Mouse (Mus musculus) adrenal gland, adult 2 months (tissue): ENCODE measurements around the gene Uggt1. TPM values are rescaled to one million over a fixed set of nuclear protein-coding genes. Genes with fewer than 3 reads are reported as not detected.

Experiments used
- DNase-seq: peaks from one replicate; pipeline ENCODE4 v3.0.0; 2021
- long read RNA-seq: library from polyadenylated mRNA; stranded (forward); transcript quantifications from one replicate; pipeline ENCODE4 v2.0.0, GENCODE M21; 2021
- polyA plus RNA-seq: library from polyadenylated mRNA; depleted of rRNA; stranded (reverse); fragments of >200 nt; gene quantifications from 2 replicates; pipeline ENCODE4 v1.2.3, GENCODE M21; 2012; rRNA removed
- total RNA-seq, 2 experiments: library from RNA; stranded (reverse); gene quantifications; 2 replicates each; pipeline ENCODE4 v1.2.3; 2021

The Uggt1 gene
- total RNA-seq (10 to 100 TPM; 39.4 to 48.5 TPM), polyA plus RNA-seq (7.6 and 9.9 TPM in 2 replicates)
- long read RNA-seq, full-length matches to known transcripts, result 4 of 8 reads
- long read RNA-seq, partial matches to known transcripts, result 1 of 8 reads
- long read RNA-seq, other reads (novel, unspliced or antisense), result 3 of 8 reads

GRCm38 (mm10) chr1:36244058-36244827 is at the start of gene Uggt1:
TSS of gene Uggt1 (minus strand) at chr1:36244720.
- peak; percentile 95 for DNase-seq

GRCm38 (mm10) chr1:36293470-36293869 is 49.0 kb upstream of the Uggt1 start:
- no peak for DNase-seq

DNA sequence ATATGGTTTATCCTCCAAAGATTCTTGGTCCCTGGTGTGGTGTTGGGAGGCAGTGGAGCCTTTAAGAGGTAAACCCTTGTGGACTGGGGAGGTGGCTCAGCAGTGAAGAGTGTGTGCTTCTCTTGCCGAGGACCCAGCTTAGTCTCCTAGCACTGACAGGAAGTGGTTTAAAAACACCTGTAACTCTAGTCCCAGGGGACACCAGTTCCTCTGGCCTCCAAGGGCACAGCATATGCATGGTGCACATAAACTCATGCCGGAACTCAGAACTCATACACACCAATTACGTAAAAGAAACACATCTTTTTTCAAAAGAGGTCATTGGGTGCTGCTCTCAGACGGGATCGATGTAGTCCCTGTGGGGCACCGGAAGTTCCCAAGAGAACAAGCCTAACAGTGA is 37.3 kb upstream of the Uggt1 start:
- no peak for DNase-seq

DNA sequence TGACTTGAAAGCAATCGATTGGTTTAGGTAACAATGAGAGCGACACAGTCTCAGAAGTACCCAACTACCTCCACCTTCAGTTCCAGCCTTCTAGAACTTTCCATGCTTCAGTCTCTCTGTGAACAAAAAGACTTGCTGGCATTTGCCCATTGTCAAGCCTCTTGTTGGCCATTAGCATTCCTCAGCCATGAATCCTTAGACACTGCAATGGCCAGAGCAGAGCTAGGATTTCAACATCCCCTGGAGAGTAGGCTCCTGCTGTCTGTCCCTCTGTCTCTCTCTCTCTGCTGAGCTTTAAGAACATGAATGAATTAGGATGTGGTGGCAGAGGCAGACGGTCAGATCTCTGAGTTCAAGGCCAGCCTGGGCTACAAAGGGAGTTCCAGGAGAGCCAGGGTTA is 36.4 kb upstream of the Uggt1 start:
- no peak for DNase-seq

DNA sequence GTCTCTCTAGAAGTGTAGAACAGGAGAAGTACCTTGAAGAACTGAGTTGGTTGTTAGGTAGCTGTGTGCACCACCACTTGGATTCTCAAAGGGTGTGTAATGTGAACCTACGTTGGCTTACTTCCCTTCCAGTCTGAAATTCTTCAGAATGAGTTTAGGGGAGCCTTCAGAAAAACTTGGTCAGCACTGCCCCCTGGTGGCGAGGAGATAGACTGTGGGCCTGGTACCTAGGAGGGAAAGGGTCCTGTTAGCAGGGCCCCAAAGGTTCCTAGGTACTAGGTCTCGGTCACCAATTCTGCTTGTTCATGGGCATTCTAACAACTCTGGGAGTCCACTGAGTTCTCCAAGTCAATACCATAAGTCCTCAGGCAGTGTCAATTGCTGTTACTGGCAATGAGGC is 34.7 kb upstream of the Uggt1 start:
- DNase-seq, result peak; percentile 68

- peak; percentile 78 for DNase-seq
Observed at GRCm38 (mm10) chr1:36277267-36278060, 32.9 kb upstream of the Uggt1 start.

DNA sequence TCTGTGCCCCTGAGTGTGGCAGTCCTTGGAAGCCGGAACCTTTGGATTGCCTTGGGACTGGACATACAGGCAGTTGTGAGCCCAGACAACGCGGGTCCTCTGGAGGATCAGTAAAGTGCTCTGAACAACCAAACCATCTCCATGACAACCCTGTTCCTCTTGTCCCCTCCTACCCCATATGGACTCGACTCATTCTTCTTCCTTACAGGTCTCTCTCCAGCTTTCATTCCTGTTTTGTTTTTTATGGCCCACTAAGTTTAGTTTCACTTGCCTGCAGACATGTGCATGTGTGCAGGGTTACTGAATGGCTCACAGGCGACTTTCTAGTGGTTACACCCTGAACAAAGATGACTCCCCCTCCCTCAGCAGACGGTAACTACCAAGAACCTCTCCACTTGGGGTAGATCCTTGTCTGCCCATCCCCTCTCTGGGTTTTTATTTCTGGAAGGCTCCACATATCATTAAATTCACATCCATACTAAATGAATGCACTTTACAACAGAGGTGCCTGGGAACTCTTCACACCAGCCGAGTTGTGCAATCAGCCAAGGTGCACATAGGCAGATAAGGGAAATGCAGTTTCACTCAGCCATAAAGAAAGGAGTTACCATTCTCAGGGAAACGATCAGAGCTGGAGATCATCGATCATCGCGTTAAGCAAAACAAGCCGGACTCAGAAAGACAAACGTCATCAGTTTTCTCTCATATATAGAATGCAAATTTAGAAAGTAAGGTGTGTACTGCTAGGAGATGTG is 31.3 kb upstream of the Uggt1 start:
- no peak for DNase-seq

GRCm38 (mm10) chr1:36274455-36274854 is 29.9 kb upstream of the Uggt1 start, which contains the start of gene Neurl3:
TSS of gene Neurl3 (minus strand) at chr1:36274679.
- no peak for DNase-seq

GRCm38 (mm10) chr1:36273288-36273687 is 28.8 kb upstream of the Uggt1 start:
- peak; percentile 81 for DNase-seq

- DNase-seq, result peak; percentile 58
Observed at GRCm38 (mm10) chr1:36272546-36272945, 28.0 kb upstream of the Uggt1 start.

GRCm38 (mm10) chr1:36271516-36272230 is 27.2 kb upstream of the Uggt1 start:
- no peak for DNase-seq

- peak; percentile 45 for DNase-seq
Observed at GRCm38 (mm10) chr1:36270666-36271065, 26.1 kb upstream of the Uggt1 start.

- DNase-seq, result no peak
Observed at GRCm38 (mm10) chr1:36269121-36269795, 24.7 kb upstream of the Uggt1 start.

DNA sequence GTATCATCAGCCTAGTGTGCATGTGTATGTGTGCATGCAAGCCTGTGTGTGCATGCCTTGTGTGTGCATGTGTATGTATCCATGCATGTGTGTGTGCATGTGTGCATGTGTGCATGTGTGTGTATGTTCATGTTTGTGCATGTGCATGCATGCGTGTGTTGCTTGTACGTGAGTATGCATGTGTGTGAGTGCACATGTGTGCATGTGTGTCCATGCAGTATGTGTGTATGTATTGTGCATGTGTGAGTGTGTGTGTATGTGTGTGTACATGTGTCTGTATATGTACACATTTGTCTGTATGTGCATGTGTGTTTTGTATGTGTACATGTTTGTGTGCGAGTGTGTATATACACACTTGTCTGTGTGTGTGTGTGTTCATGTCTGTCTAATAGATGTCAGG is 23.1 kb upstream of the Uggt1 start:
- DNase-seq, result no peak

DNA sequence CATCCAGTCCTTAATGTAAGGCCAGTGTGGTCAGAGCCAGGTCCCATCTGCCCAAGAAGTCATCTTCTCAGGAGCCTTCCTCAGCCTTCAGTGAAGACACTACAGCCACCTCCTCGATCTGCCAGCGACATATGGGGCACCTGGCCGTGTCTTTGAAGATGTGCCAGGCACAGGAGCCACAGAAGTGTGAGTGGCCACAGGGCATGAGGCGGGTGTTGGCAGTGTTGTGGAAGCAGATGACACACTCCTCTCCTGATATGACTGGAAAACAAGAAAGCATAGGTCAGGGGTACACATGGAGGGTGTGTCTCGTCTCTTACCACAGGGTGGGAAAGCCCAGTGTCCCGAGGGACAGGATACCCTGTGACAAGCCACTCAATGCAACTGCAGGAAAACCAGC is 21.8 kb upstream of the Uggt1 start:
- DNase-seq, result no peak

- DNase-seq, result peak; percentile 60
Observed at GRCm38 (mm10) chr1:36263833-36264488, 19.4 kb upstream of the Uggt1 start.

GRCm38 (mm10) chr1:36261708-36262504 is 17.4 kb upstream of the Uggt1 start:
- DNase-seq, result peak; percentile 28

DNA sequence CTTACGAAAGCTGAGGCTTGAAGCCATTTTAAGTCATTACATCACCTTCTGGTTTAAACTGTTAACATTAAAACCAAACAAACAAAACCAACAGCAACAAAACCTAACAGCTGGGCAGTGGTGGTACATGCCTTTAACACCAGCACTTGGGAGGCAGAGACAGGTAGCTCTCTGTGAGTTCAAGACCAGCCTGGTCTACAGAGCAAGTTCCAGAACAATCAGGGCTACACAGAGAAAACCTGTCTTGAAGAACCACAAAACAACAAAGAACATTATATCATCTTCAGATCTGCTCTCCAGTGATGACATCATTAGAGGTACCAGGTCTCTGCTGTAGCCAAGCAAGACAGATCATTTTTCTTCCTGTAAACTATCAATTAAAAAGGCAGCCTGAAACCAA is 15.9 kb upstream of the Uggt1 start:
- DNase-seq, result no peak

DNA sequence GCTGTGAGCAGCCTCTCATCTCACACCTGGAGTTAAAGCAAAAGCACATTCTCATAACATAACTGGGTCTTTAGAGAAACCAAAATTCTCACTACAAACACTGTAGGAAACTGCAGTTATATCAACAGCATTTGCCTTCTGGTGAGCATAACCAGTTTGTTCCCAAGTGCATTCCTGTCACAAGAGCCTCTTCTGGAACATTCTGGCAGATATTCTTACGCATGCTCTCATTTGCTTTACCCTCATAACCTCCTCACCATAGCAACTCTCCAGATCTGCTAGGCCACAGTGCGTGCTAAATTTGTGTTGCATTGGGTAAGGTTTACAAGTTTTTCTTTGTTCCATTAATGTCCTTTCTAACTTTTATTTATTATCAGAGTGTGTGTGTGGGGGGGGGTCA is 14.8 kb upstream of the Uggt1 start:
- no peak for DNase-seq

GRCm38 (mm10) chr1:36258631-36259030 is 14.1 kb upstream of the Uggt1 start:
- no peak for DNase-seq
